Mouse (Mus musculus) limb, embryonic 12.5 days (tissue): ENCODE results near the gene Lmbrd1. TPM values are rescaled to one million over a fixed set of nuclear protein-coding genes. Genes with fewer than 3 reads are reported as not detected.
"Not testable (repeated sequence)": the region's sequence is repeated elsewhere in the genome, so short reads cannot be mapped to it uniquely, and the experiment has no call there.

Source experiments
- ATAC-seq: fragments of 200-750 bp; cut with Nextera tagmentation; 2 replicates; pipeline ENCODE4 v1.8.0; 2017; ENCODE audit warnings: low read depth, moderate TSS enrichment; ENCODE audit not compliant: insufficient number of reproducible peaks, insufficient read depth, low FRiP score, low TSS enrichment
- H3K27ac ChIP-seq: fragments of 300-500 bp; sonication (generic); 2 replicates; pipeline ENCODE4 v1.5.1; 2016; ENCODE audit warnings: mild to moderate bottlenecking, moderate library complexity
- H3K27me3 ChIP-seq: fragments of 300-500 bp; sonication (generic); 2 replicates; pipeline ENCODE4 v1.6.1; 2016; ENCODE audit warnings: mild to moderate bottlenecking, moderate library complexity
- H3K36me3 ChIP-seq: fragments of 300-500 bp; sonication (generic); 2 replicates; pipeline ENCODE4 v1.6.1; 2016; ENCODE audit warnings: mild to moderate bottlenecking, moderate library complexity
- H3K4me1 ChIP-seq: fragments of 300-500 bp; sonication (generic); replicated peaks from 2 replicates; pipeline ENCODE4 v1.6.1; 2016
- H3K4me2 ChIP-seq: fragments of 300-500 bp; sonication (generic); 2 replicates; pipeline ENCODE4 v1.6.1; 2016; ENCODE audit warnings: mild to moderate bottlenecking, moderate library complexity
- H3K4me3 ChIP-seq: fragments of 300-500 bp; sonication (generic); replicated peaks from 2 replicates; pipeline ENCODE4 v1.5.1; 2016; ENCODE audit warnings: mild to moderate bottlenecking
- H3K9ac ChIP-seq: fragments of 300-500 bp; sonication (generic); replicated peaks from 2 replicates; pipeline ENCODE4 v1.6.1; 2016; ENCODE audit warnings: mild to moderate bottlenecking, moderate library complexity
- H3K9me3 ChIP-seq: fragments of 300-500 bp; sonication (generic); 2 replicates; pipeline ENCODE4 v1.6.1; 2016; ENCODE audit warnings: mild to moderate bottlenecking, moderate library complexity
- WGBS: fragments of 180-500 bp; shearing (Covaris S2); methylation state at CpG from one replicate; pipeline ENCODE4 v1.1.7; 2016; 5-methylcytosine and 5-hydroxymethylcytosine counted together
- polyA plus RNA-seq: library from polyadenylated mRNA; unstranded; fragments of >200 nt; fragmentation: Nextera tagmentation; extraction: Ambion mirVana; gene quantifications from 2 replicates; pipeline ENCODE4 v1.2.1, GENCODE M21; 2016

Gene Lmbrd1
- polyA plus RNA-seq, 1 experiment from 2014 or later, result 25.2 TPM

- H3K27me3 ChIP-seq, result no peaks in the 10 kb centered on the region
- H3K4me2 ChIP-seq, result no peak overlapping the region
- no peak overlapping the region for H3K4me3 ChIP-seq
- H3K4me1 ChIP-seq, result no peaks in the 10 kb centered on the region
- H3K9me3 ChIP-seq, result no peaks in the 10 kb centered on the region
- no peak overlapping the region for H3K27ac ChIP-seq
- ATAC-seq, result no peak
- WGBS, result 87% methylated on average over 2 of the region's 2 CpGs
- no peaks in the 10 kb centered on the region for H3K36me3 ChIP-seq
- H3K9ac ChIP-seq, result no peak overlapping the region
Observed at GRCm38 (mm10) chr1:24776576-24776975, 98.1 kb downstream of the Lmbrd1 start.

DNA sequence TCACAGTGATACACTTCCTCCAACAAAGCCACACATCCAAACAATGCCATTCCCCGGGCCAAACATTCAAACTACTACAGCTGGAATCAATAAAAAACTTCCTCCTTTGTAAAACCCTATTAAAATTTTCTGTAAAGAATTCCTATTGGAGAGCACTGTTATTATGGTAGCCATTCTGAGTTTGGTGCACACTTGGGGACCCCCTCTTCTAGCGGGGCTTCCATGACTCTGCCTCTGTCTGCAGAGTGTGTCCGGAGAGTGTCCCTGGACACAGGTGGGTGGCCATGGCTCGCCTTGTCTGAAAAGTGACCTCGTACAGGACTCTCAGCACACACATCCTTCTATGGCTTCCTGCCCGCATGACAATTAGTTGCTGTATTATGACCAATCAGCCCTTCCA, 114.7 kb downstream of the Lmbrd1 start:
- ATAC-seq, result 0 out of 2 replicates have a peak, but pooled peaks have one; percentile 52
- H3K27me3 ChIP-seq, result no peaks in the 10 kb centered on the region
- H3K36me3 ChIP-seq, result no peaks in the 10 kb centered on the region
- no peak overlapping the region for H3K9ac ChIP-seq
- H3K4me3 ChIP-seq, result no peak overlapping the region
- 68% methylated on average over 6 of the region's 6 CpGs for WGBS
- H3K27ac ChIP-seq, result no peak overlapping the region
- H3K4me2 ChIP-seq, result no peak overlapping the region
- H3K9me3 ChIP-seq, result 0 out of 2 replicates have a peak, but pooled peaks cover 4% of the 10 kb centered on the region
- no peaks in the 10 kb centered on the region; the same call in 1 of the 2 replicates for H3K4me1 ChIP-seq

DNA sequence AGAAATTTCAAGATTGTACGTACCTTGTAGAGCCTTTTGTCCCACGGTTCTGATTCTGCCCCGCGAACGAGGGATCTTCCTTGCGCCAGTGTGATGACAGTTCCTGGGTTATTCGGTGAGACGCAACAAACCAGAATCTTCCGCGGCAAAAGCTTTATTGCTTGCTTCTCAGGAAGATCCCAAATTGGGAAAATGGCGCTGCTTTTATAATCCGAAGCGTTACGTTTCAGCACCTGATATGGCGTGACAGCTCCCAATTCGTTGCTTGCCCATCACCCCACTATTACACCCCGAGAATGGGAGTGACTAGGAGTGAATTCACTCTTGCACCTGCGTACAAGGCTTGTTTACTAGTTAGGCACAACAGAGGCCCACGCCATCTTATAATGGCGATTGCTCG, 129.5 kb downstream of the Lmbrd1 start:
- not testable (repeated sequence) for H3K27ac ChIP-seq, H3K27me3 ChIP-seq, H3K4me1 ChIP-seq, ATAC-seq, H3K9ac ChIP-seq, H3K9me3 ChIP-seq, H3K36me3 ChIP-seq, H3K4me2 ChIP-seq, H3K4me3 ChIP-seq
- 91% methylated on average over 21 of the region's 21 CpGs for WGBS

Other genes starting within 250 kb of the Lmbrd1 start
- 5.5 and 6.2 TPM in 2 replicates for gene Col19a1, start 91.2 kb upstream of the Lmbrd1 start, polyA plus RNA-seq